Mouse (Mus musculus): Measurements from ENCODE around the gene Gfm1. TPM values are rescaled to one million over a fixed set of nuclear protein-coding genes. Genes with fewer than 3 reads are reported as not detected.

Gfm1 gene
- total RNA-seq, 2 experiments from 2014 or later = 103 to 113 TPM

DNA sequence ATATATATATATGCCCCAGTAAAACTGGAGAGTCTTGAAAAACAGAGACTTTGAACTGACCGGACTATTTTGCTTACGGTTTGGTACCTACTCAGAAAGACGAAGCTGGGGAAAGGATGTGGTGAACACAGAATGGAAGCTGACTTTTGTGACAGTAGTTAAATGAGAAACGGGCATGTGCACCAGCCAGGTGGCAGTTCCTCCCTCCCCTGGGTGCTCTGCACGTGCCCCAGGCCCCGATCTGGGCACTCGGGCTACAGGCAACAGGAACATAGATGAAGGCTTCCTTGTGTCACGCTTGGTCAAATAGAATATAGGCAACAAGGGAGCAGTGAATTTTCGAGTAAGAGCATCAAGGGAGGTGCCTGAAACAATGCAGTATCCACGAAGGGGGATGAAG lies 66.4 kb downstream of the Gfm1 start:
- DNase-seq = no peak

DNA sequence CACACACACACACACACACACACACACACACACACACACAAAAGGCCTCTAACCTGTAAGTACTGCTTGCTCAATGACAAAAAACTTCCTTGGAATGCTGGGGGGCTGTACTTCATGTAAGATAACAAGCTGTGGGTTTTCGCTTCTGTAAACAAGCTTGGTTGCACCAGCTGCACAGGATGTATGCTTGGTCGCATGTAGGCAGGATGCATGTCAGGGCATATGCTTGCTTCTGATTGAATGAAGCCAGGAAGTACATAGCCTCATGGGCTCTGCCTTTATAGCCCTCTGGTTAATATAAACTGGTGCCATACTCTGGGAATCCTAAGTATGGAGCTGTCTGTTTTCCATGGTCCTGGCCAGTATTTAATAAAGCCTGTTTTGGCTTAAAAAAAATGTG lies 68.1 kb downstream of the Gfm1 start:
- no peak for DNase-seq

DNA sequence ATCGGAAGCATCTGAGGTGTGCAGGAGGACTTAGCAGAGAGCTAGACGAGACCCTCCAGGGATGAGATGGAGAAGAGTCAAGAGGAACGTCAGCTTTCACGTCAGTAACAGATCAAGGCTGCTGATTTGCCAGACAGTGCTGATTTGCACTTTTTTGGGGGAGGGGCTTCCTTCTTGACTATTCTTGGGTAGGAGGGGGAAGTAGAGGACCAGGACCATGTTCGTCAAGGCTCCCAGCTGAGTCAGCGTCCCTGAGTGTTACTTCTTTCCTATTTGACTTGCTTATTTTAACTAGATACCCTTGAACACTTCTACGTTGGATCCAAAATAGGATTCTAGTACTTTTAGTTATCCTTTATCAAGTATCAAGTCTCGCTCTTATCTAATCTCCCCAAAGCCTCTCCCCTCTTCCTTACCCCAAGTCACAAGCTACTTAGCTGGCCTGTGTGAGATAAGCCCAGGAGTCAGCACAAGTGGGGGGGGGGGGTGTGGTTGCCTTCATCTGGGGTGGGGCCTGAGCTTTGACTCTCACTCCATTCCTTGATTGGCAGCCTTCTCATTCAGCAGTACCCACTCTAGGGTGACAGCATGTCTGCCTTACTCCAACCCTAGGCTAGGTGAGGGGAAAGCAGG lies 69.0 kb downstream of the Gfm1 start:
- no peak for DNase-seq

DNA sequence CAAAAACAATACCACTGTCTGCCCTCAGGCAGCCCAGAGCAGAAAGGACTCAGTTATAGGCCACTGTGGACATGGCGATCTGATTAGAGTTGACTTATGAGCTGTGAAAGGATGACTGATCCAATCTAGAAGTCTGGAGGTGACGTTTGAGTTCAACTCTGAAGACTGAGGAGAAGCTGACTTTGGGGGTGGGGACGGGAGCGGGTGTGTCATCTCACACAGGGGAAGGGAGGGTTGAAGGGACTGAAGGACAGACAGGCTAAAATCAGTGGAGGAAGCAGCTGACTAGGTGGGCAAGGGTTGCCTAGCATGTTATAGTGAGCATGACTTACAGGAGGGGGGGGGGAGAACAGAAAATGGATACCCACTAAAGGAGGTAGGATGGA lies 69.5 kb downstream of the Gfm1 start:
- DNase-seq = no peak

DNA sequence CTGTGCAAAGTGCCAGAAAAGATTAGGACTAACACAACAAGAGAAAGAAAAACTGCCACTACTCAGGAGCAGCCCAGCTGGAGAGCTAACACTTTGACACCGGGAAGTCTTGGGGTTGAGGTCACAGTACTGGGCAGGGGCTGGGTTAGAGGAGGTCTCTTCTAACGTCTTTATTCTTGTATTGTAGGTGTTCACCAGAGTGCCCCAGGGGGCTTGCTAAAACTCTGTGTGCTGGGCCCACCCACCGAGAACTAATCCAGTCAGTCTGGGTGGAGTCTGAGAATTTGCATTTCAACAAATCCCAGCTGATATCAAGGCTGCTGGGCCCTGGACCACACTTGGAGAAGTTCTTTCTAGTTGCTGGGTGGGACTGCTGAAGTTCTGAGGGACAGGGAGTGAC lies 74.0 kb downstream of the Gfm1 start:
- DNase-seq = no peak

DNA sequence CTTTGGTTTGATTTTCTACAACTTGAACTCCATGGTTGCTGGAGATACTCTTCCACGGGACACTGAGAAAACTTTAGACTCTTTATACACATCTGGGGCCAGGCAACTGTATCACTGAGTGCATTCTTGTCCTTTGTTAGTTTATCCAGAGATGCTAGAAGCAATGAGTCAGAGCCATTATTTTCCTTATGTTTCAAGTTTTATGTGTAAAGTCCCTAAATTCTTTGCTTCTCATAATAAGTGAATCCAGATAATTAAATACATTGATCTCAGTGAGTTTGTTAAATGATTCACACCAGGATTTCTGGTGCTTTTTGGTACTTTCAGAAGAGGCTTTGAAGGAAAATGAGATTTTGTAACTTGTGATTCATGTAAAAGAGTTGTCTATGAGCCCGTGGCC lies 75.4 kb downstream of the Gfm1 start:
- DNase-seq = no peak

DNA sequence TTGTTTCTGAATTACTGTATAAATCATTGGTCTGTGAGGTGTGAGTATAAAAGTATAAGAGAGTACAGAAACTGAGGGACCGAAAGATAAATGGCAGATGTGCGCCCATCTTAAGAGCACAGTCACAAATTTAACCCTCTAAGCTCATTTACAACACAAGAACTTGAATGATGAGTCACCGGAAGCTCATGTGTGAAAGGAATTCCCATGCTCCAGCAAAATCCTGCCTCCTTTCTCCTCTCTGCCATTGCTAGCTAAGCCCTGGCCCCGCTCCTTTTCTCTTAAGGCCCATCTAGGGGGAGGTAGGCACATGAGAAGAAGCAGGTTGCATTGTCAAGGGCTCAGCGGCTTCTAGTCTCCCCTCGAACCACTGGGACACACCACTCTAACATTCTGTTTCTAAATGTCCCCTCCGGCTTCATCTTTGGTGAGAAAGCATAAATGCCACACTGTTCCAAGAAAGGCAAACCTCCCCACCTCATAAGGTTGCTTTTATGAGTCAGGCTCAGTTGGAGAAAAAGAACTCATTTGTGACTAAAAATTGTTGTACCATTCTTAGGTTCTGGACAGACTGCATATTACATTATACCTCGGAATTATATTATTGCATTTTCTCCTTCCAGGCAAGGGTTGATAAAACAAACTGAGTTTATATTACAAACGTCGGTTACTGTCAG lies 78.5 kb downstream of the Gfm1 start:
- no peak for DNase-seq

DNA sequence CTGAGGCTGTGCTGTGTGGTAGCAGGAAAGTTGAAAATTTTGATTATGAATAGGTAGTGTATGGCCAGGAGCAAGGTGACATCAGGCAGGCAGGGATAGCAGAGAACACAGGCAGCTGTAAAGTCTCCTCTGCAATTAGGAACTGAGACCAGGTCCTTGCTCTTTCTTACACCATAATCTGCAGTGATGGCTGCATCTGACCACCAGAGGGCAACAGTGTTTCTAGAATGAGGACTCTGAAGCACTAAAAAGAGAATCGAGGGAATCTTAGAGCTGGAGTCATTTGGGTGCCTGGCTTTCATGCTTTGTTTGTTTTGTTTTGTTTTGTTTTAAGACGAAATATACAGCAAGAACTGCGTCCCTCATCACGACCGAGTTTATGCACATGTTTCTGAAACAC lies 82.9 kb downstream of the Gfm1 start:
- peak; percentile 17 for DNase-seq

DNA sequence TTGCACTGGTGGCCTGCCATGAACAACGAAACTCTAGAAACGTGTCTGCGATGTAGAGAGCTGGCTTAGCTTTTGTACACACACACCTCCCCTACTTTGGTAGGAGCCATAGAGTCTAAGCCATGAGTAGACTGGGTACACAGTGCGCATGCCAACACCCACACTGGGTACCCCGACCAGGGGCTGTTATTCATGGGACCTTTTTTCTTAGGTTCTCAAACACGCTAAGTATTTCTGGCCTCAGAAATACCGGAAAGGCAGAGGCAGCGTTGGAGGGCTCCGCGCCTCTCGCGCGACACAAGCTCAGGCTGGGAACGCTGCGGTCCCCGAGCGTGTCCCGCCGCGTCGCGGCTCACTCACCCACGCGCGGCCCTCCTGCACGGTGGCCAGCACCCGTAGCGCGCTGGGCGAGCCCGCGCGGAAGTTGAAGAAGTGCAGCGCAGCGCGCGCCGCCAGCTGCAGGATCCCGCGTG lies 84.9 kb downstream of the Gfm1 start:
- DNase-seq = no peak

DNA sequence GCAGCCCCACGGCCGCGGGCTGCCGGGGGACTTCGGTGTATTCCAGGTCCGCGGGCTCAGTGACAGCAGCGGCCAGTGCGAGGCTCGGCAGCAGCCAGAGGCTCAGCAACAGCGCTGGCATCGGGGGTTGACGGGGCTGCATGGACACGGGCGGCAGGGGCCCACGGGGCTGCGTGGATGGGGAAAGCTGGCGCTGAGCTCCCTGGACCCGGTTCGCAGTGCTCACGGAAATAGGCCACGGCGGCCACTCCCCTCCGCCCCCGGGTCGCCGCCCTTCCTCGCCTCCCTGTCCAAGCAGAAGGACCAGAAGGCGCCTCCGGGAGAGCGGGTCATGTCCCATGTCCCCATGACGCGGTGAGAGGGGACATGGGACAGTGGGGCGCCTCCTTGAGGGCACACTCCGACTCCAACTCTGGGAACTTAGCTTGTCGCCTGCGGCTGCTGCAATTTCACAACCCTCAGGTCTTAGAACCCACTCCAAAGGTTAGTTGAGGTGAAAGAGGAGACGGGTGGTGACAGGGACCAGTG lies 85.4 kb downstream of the Gfm1 start, which contains the start of gene Rarres1:
Gene Rarres1, minus strand, starts transcription at position 250 of the 528 bp plus-strand sequence.
- DNase-seq = peak; percentile 18

DNA sequence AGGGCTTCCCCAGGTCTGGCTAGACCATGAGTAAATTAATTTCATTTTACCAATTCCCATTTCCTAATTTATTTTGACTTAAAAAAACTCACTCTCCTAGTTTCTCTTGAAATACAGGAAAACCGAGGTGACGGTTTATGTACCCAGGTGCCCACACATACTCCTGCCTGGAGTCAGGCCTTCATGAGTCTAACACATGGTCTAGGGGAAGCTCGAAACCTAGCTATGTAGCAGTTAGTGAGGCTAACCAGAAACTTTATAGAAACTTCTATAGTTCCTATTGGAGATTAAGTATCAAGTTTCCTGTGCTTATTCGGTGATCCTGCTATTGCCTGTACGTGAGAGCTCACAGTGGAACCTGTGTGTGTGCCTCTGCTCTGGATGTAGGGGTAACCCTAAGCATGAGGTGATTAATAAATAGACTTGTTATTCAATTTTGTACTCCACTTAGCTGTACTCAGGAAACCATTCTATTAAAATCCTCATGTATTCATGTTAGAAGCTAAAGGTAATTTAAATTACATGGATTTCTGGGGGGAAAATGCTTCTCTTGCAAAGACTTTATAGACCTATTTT lies 90.8 kb downstream of the Gfm1 start:
- no peak for DNase-seq

DNA sequence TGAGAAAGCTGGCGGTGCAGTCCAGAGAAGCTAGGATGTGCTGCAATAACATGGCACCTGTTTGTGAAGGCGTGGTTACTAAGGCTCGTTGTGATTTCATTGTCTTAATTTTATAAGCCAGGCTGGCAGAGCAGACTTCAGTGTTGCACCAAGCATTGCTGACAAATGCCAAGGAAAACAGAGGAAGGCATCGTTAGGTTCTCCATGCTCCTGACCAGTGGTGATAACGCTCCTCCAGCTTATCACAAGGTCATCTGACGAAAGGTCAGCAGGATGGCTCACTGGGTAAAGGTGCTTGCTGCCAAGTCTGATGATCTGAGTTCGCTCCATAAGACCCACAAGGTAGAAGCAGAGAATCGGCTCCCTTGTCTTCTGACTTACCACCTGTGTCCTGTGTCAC lies 92.8 kb downstream of the Gfm1 start:
- DNase-seq = no peak

DNA sequence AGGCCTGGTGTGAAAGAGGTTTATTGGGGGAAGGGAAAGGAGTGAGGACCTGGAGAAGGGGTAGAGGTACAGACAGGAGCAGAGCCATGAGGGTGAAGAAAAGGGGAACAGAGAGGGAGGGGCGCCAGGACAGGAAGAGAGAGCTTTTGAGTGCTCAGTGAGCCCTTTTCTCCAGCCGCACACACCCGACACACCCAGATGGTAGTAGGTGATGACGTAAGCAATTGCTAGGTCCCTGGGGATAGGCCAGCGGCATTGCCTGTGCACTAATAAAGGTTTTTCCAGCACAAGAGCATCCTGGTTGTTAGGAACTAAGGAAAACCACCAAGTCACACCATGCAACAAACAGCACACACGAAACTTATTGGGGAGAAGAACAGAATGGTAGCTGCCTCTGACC lies 94.9 kb downstream of the Gfm1 start:
- no peak for DNase-seq

Other genes starting within 250 kb of the Gfm1 start
- gene Mlf1, start 56.0 kb upstream of the Gfm1 start, total RNA-seq (2021) = 100 to 1,000 TPM; 423 to 567 TPM
- gene Gm17402, start 54.9 kb upstream of the Gfm1 start, total RNA-seq (2021) = not detected
- gene Lxn, start 33.8 kb downstream of the Gfm1 start, total RNA-seq (2021) = 1 to 10 TPM; 1.7 to 2.6 TPM
- 1 to 10 TPM in 1 of 2 experiments, under 1 TPM in 1; 0.28 to 1.1 TPM for gene Rarres1, start 85.4 kb downstream of the Gfm1 start, total RNA-seq (2021)
- gene Mfsd1, start 152.6 kb downstream of the Gfm1 start, total RNA-seq (2021) = 10 to 100 TPM; 20.9 to 21.8 TPM